Mouse (Mus musculus): ENCODE measurements around the gene Arhgef1. TPM values are rescaled to one million over a fixed set of nuclear protein-coding genes. Genes with fewer than 3 reads are reported as not detected.
A peak's percentile ranks its signal among the peaks of the same experiment; 100 is the strongest.

The Arhgef1 gene
- total RNA-seq, 2 experiments from 2014 or later = 93.0 to 137 TPM

DNA sequence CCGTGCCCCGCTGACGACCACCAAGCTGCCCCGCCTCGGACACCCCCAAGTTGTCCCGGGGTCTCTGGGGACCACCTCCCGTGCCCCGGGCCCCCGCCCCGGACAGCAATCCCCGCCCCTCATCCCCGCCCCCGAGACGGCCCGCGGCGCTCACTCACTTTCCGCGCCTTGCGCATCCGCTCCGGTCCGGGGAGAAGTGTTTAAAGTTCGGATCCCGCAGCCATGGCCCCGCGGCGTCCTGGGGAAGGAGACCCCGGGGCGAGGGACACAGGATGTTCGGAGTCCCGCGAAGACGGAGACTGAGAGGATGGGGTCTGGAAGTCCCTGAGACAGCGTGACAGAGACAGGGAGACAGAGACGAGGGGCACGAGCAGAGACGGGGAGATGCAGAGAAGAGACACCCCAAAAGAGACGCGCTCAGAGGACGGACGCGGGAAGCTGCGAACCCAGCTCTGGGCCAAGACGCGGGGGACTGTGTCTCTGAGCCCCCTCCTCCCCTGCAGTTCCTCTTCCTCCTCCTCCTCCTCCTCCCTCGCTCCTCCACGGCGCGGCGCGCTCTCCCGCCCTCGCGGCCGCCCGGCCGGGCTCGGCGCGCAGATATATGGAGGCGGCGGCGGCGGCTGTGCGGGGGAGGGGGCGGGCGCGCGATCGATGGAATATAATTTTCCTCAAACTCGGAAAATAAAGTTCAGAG, 41.7 kb downstream of the Arhgef1 start, which contains the start of gene Gm4881:
Gene Gm4881 (minus strand): TSS at position 238 of the 694 bp plus-strand sequence.
- DNase-seq = no peak

DNA sequence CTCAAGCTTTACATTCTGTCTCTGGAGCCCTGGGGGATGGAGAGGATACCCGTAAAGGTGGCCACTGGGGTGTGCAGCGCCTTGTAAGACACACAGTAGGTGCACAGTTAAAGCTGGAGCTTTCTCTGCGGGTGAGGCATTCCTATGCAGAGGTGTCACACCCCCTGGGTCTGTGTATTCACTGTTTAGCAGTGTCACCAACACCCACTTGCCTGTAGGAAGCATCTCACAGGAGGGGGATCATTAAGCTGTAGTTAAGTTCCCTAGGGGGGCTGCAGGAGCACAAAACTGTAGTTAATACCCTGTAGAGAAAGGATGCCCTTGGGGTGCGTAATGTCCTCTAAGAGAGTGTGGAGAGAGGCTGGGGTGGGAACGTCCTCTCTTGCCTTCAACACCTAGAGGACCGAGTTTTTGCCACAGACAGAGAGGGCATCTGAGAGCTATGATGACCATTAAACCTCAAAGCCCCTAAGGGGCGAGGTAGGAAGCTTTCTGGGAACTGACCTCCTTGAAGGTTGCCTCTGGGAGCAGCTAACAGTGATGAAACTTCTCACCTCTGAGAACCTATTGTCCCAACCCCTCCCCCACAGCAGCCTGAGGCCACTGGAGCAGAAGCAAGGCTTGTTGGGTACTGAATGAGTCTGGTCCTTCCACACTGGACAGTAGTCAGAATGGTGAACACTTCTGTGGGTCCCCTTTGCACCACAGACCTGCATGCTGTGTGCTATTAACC, 44.8 kb downstream of the Arhgef1 start:
- no peak for DNase-seq

DNA sequence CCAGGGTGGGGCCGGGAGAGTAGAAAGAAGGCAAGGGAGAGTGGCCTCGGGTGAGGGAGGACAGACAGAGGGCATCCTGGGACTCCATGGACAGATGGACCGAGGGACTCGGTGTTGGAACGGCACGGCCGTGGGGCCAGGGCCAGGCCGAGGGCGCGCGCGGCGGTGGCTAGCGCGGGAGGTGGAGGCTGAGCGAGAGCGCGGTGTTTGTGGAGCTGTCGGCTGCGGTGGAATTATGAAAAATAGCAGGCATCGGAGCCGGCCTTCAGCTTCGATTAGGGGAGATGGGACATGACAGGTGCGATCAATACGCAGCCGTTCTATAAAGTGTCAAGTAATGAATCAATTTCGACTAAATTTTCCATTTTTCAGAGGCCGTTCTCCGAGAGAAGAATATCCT, 46.1 kb downstream of the Arhgef1 start:
- no peak for DNase-seq

DNA sequence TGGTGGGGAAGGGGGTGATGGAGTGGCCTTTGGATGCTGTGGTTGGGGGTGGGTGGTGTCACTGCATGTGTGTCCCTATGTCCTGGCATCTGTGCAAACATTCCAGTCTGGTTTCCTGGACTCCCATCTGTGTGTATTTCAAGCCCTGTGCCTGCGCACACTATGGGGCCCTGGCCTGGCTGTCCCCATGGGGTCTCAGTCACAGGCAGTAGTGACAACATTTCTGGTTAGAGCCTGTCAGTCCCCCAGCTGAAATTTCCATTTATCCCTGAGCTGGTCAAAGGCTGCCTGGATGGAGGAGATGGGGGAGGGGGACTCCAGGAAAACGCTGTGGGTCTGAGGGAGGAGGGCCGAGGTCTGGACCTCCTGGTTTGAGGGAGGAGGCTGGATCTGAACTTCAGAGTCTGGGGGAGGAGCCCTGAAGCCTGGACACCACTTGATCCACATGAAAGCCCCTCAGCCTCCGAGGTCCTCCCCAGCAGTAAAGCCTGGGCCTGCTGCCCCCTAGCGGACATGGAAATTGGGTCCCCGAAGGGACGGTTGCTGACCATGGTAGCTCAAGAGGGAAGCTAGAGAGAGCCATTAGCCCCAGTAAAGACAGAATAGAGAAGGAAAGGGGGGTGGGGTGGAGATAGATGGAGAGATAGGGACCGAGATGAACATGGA, 47.4 kb downstream of the Arhgef1 start:
- DNase-seq = peak; percentile 88

DNA sequence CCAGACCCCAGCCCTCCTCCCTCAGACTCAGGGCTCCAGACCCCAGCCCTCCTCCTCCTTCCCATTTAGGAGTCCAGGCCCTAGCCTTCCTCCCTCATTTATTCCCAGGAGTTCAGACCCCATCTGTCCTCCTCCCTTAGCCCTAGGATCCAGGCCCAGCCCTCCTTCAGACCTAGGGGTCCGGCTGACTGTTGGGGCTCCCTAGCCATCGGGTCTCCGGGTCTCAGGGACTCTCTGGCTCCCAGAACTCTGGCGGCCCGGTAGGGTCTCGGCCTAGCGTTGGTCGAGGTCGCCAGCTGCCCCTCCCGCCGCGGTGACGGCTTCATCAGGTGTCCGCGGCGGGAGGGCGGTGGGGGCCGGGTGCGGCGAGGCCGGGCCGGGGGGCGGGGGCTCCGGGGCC, 51.3 kb downstream of the Arhgef1 start:
- no peak for DNase-seq

DNA sequence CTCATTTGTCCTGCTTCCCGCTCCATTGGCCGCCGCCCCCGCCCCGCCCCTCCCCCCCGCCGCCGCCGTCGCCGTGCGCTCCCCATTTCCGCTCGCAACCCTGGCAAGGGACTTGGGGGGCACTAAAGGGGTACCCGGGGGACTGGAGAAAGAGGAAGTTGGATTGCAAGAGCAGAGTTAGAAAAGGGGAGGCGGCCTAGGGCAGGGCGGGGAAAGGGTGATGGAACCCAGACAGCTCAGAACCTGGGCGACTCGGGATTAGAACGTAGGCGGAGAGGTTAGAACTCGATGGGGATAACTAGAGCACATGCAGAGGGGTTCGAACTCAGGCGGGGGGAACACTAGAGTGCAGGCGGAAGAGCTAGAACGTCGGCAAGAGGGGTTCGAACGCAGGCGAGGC, 51.7 kb downstream of the Arhgef1 start:
- DNase-seq = no peak

DNA sequence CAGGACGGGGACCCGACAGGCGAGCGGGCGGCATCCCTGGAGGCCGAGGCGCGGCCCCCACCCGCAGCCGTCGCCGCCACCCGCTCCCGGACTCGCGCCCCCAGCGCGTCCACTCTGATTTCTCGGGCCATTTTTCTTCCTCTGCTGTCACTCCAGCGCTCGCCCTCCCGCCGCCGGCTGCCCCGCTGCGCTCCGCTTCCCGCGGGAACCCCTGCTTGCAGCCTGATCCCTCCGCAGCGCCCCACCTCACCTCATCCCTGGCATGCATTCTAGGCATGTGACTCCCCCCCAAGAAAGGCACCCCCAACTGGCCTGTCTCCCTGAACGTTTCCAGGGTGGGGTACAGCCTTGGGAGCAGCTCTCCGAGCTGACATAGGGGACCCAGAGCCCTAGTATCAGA, 52.5 kb downstream of the Arhgef1 start:
- no peak for DNase-seq

DNA sequence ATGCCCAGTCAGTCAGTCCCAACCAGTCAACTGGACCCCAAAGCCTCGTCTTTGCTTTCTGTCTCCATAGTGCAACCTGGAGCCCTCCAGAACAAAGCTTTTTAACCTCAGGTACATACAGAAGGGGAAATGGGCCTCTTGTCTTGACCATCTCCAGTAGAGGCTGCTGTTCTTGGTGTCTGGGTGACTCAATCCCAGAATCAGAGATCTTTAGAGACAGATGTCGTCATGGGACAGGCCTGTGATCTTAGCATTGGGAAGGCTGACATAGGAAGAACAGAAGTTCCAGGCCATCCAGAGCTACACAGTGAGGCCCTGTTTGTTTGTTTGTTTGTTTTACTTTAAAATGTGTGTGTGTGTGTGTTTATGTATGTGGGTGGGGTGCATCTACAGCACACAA, 61.6 kb downstream of the Arhgef1 start:
- no peak for DNase-seq

DNA sequence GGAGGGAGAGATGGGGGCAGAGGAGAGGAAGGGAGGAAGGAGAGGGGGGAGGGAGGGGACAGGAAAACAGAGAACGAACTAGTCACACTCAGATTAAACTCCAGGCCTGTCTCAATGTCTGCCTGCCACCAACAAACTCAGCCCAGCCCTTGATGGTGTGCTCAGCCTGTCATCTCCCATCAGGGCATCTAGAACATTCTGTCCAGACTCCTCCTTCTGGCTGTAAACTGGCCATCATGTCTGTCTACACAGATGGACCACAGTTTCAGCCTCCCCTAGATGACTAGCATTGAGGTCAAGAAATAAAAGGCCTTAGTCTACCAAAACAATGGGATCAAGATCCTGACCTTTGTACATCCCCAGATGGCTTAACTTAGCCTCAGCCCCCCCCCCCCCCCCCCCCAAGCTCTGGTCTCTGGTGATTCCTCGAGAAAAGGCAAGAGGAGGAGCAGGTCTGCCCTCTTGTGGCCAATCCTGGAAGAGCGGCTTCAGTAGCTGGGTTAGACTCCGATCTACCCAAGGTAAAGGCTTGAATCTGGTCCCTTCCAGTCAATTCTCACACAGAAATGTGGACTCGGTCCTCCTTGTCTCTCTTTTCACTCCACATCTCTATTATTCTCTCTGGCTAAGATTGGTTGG, 62.3 kb downstream of the Arhgef1 start:
- DNase-seq = peak; percentile 88

DNA sequence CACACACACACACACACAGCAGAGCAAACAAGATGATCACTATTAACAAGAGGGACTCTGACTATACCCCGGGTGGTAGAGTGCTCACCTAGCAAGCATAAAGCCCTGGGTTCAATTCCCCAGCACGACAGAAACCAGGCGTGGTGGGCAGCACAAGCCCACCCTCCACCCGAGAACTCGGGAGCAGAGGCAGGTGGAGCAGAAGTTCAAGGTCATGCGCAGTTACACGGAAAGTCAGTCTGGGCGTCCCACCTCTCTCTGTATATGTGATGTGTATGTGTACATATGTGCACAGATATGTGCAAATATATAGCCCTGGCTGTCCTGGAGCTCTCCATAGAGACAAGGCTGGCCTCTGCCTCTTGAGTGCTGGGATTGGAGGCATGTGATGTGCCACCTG, 65.3 kb downstream of the Arhgef1 start:
- no peak for DNase-seq

DNA sequence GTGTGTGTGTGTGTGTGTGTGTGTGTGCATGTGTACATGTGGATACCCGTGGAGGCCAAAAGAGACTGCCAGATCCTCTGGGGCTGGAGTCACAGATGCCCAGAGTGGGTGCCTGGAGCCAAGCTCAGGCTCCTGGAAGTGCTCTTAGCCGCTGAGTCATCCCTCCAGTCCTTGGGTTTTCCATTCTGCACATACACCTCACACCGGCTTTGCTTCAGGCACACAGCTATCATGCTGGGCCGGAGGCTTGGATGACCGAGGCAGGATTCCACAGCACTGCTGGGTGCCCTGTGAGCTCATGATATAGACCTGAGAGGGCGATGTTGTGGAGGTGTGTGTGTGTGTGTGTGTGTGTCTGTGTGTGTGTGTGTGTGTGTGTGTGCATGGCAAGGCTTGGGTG, 65.8 kb downstream of the Arhgef1 start:
- no peak for DNase-seq

DNA sequence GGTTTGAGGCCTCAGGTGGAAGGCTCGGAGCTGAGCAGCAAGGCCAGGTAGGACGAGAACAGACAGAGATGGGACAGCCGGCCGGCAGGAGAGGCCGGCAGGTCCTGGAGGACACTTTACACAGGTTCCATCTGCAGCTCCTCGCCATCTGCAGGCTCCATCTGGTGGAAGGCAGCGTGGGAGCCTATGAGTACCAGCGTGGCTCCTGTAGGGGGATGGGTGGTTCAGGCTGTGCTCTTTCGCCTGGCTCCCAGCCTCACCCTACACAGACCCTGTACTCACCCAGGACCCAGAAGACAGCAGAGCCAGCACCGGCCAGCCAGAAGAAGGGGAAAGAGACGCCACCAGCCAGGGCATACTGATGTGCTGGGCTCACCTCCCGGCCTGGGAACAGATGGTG, 67.1 kb downstream of the Arhgef1 start:
- no peak for DNase-seq

DNA sequence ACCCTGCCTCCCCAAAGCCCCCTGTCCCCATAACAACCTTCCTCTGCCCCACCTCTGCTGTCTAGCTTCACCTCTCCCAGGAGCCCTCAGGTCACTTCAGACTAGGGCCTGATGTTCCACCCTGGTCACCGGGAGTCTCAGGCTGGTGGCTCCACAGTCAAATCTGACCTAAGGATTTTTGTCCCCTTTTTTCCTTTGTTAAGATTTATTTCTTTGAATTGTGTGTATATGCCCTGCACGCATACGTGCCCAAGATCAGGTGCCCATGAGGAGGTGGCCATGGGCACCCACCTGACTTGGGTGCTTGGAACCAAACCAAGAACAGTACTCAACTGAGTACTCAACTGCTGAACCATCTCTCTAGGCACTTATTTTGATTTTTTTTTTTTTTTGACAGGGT, 67.6 kb downstream of the Arhgef1 start:
- no peak for DNase-seq

DNA sequence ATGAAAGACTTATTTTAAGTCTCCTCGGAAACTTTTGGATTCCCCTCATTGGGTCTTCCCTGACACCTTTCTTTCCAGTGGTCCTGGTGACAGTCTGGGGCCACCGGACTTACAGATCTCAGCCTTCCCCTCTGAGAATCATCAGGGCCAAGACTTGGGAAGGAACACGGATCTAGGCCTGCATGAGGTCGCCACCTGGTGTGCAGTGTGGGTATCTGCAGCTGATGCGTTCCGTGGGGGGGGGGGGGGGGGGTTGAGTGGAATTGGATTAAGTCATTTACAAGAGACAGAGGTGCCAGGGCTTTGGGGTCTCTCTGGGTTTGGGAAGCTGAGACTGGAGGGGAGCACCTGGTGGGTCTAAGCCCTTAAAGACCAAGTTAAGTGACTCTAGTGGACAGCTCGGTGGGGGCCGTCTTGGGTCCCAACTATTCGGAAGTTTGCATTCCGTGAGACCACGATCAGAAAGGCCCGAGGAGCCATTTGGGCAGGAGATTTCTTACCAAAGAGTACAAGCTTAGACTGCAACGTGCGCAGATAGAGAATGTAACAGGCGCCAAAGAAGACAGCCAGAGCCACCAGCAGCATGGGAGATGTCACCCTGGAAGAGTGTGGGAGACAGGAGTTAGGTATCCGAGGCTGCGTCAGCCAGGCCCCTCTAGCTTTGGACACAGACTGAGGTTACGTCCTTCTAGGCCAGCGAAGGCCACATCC, 68.7 kb downstream of the Arhgef1 start:
- peak; percentile 52 for DNase-seq

DNA sequence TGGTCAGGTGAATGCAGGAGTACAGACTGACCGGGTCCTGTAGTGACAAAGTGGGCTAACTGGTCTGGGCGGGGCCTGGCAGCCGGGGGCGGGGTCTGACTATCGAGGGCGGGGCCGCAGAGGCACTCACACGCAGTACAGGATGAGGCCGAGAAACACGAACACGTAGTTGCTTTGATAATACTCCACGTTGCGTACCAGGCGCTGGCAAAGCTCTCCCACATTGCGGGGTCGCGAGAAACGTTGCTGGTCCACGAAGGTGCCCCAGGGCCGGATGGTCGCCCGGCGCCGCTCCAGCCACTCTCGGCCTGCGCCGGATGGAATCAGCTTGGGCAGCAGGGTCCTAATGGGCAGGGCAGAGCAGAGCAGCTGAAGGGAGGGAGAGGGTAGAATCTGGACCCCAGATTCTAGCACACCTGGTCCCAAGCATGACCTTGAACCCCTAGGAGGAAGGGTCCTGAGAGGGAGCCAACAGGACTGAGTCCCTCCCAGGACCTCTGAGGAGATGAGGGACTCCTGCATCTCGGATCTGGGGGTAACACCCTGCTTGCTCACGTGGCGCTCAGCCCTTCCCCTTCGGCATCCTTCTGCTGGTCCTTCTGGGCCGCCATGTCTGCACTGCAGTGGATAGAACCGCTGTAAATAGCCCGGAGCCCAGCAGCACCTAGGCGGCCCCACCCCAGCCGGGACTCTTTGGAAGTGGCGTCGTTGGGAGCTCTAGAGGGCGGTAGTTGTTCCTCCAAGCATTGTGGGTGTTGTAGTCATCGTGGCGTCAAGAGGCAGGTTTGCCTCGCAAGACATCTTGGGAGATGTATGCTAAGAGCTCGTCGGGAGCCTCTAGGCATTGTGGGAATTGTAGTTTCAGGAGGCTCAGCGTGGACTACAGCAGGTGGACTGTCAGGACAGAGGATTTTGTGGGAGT, 69.5 kb downstream of the Arhgef1 start, which contains the start of gene Rabac1:
Gene Rabac1 (minus strand): TSS at position 783 of the 922 bp plus-strand sequence.
- peak; percentile 93 for DNase-seq

DNA sequence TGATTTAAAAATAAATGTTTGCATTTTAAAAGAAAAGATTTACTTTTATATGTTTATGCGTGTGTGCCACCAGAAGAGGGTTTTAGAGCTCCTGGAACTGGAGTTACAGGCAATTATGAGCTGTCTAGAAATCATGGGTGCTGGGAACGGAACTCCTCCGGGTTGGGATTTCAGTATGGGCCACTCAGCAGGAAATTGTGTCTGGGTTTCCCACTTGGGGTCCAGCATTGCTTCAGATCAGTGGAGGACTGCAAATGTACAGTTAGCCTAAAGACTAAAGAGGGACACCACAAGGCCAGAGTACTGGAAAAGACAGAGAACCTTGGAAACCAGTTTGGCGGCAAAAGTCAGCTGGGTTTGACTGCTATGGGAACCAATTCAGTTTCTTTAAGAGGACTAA, 70.5 kb downstream of the Arhgef1 start:
- no peak for DNase-seq

DNA sequence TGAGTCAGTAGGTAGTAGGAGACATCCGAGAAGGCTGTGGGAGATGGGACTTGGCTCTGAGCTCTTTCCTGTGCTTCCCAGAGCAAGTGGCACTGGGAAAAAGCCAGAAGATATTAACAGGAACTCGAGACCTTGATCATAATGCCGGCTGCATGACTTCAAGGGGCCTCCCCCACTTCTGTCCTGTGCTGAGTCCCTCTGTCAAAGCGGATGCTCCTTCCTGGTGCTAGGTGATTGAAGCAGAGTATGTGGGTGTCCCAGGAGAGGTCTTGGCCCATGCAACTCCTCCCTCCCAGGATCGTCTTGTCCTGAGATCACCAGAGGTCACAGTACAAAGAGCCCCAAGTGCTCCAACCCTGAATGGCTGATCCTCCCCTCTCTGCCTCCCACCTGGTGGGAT, 71.2 kb downstream of the Arhgef1 start:
- DNase-seq = no peak

DNA sequence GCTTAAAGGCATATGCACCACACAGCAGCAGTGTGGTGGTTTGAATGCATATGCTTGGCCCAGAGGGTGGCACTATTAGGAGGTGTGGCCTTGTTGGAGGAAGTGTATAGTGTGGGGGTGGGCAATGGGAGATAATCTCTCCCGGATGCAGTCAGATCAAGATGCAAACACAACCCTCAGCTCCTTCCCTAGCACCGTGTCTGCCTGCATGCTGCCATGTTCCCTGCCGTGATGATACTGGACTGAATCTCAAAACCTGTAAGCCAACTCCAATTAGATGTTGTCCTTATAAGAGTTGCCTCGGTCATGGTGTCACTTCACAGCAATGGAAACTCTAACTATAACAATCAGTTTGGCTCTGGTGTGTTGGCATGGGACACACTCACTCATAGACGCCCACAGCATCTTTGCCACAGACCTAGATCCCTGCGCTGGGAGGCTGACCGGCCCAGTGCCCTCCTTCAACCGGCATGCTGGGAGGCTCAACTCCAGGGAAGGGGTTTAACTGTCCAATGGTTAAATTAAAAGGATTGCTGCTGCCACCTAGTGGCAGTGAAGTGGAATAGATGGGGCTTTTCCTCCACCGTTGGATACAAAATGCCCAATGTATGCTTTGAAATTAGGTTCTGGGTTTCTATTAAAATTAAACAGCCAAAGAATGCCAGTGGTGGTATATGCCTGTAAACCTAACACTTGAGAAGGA, 72.3 kb downstream of the Arhgef1 start:
- DNase-seq = peak; percentile 42

Measured in adrenal gland, postnatal 10 days (tissue).